Mouse (Mus musculus) heart, embryonic 10.5 days (tissue): ENCODE results near the gene Mpped2. TPM values are rescaled to one million over a fixed set of nuclear protein-coding genes. Genes with fewer than 3 reads are reported as not detected.
A peak's percentile ranks its signal among the peaks of the same experiment; 100 is the strongest.

ENCODE experiments used
- DNase-seq: peaks from one replicate; pipeline ENCODE4 v3.0.0-alpha.2; 2017; ENCODE audit warnings: low spot score
- H3K27ac ChIP-seq: fragments of 300-500 bp; sonication (generic); 2 replicates; pipeline ENCODE4 v1.5.1; 2016; ENCODE audit warnings: mild to moderate bottlenecking
- H3K27me3 ChIP-seq: fragments of 300-500 bp; sonication (generic); 2 replicates; pipeline ENCODE4 v1.6.1; 2016; ENCODE audit warnings: mild to moderate bottlenecking; ENCODE audit not compliant: poor library complexity, insufficient read depth, severe bottlenecking
- H3K36me3 ChIP-seq: fragments of 300-500 bp; sonication (generic); 2 replicates; pipeline ENCODE4 v1.6.1; 2016; ENCODE audit warnings: mild to moderate bottlenecking, moderate library complexity
- H3K4me1 ChIP-seq: fragments of 300-500 bp; sonication (generic); 2 replicates; pipeline ENCODE4 v1.6.1; 2016; ENCODE audit warnings: mild to moderate bottlenecking
- H3K4me3 ChIP-seq: fragments of 300-500 bp; sonication (generic); 2 replicates; pipeline ENCODE4 v1.5.1; 2016; ENCODE audit warnings: mild to moderate bottlenecking, moderate library complexity
- H3K9me3 ChIP-seq: fragments of 300-500 bp; sonication (generic); 2 replicates; pipeline ENCODE4 v1.6.1; 2016; ENCODE audit warnings: mild to moderate bottlenecking, moderate library complexity
- WGBS: fragments of 180-500 bp; shearing (Covaris S2); methylation state at CpG from one replicate; pipeline ENCODE4 v1.1.7; 2016; 5-methylcytosine and 5-hydroxymethylcytosine counted together
- polyA plus RNA-seq: library from polyadenylated mRNA; unstranded; fragments of >200 nt; fragmentation: Nextera tagmentation; extraction: Ambion mirVana; gene quantifications from 2 replicates; pipeline ENCODE4 v1.2.1, GENCODE M21; 2016

The Mpped2 gene
- 130 and 173 TPM in 2 replicates for polyA plus RNA-seq

DNA sequence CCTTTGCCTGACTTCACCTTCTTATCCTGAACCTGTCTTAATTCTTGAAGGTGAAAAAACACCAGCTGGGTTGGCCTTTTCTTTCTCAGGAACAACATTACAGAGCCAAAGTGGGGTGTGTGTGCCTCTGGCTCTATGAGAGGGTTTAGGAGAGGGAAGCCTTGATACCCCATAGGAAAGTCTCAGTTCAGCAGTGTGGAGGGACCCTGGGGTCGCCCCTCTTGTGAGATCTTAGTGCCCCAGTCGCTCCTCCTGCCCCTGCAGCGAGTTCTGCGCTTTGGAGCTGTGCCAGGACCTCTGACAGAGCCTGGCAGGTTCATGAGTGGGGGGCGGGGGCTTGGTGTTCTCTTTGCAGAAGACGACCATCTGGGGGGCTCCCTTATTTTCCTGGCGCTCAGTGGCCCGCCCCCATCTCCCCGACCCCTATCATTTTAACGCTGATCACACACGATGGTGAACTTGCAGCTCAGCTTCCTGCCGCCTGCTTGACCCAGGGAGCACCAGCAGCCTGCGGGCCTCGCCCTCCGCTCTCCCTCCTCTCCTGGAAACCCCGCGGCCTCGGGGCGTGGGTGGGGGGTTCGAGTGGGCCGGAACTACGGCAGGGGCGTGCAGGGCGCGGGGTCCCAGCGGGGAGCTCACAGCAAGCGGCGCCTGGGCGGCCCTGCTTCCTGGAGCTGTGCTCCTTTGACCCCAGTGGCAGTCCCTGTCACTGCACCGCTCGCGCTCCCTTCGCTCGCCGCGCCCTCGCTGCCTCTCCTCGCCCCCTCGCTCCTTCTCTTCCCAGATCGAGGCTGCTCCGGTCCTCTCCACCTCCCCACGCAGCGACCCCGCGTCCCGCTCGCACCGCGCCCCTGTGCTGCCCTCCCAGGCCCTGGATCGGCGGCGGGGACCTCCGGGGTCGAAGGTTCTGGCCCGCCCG lies at the start of gene Mpped2:
TSS of gene Mpped2 (plus strand) at position 487 of the 919 bp plus-strand sequence.
- Histone ChIP-seq H3K9me3 (no peaks in the 10 kb centered on the region), H3K27me3 (no peaks in the 10 kb centered on the region), H3K36me3 (no peaks in the 10 kb centered on the region), H3K27ac (peak within 1 kb of the TSS; percentile 99), H3K4me1 (peaks cover 10% of the 10 kb centered on the region; the same call in 1 of the 2 replicates), H3K4me3 (peak within 1 kb of the TSS; percentile 97)
- WGBS, result under 1% methylated on average over 55 of the region's 56 CpGs
- peak; percentile 89 for DNase-seq

DNA sequence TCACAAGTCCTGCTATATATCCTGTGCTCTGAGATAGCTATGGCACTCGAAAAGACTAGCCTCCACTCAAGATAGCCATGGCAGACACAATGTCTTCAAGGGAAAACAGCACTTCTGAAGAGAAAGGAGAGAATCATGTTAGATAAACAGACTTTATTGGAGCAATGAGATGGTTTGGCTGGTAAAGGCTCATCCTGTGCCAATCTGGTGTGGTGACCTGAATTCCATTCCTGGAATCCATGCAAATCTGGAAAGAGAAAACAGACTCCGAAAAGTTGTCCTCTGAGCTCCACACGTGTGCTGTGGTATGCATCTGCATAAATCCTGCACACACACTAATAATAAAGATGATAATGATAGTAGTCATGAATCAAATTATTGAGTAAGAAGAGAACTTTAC lies 48.3 kb upstream of the Mpped2 start:
- H3K4me1 ChIP-seq, result peaks cover 10% of the 10 kb centered on the region
- no peaks in the 10 kb centered on the region for H3K27me3 ChIP-seq
- H3K9me3 ChIP-seq, result no peaks in the 10 kb centered on the region
- no peak overlapping the region for H3K4me3 ChIP-seq
- 83% methylated on average over 3 of the region's 3 CpGs for WGBS
- no peak for DNase-seq
- H3K27ac ChIP-seq, result no peak overlapping the region
- H3K36me3 ChIP-seq, result no peaks in the 10 kb centered on the region

DNA sequence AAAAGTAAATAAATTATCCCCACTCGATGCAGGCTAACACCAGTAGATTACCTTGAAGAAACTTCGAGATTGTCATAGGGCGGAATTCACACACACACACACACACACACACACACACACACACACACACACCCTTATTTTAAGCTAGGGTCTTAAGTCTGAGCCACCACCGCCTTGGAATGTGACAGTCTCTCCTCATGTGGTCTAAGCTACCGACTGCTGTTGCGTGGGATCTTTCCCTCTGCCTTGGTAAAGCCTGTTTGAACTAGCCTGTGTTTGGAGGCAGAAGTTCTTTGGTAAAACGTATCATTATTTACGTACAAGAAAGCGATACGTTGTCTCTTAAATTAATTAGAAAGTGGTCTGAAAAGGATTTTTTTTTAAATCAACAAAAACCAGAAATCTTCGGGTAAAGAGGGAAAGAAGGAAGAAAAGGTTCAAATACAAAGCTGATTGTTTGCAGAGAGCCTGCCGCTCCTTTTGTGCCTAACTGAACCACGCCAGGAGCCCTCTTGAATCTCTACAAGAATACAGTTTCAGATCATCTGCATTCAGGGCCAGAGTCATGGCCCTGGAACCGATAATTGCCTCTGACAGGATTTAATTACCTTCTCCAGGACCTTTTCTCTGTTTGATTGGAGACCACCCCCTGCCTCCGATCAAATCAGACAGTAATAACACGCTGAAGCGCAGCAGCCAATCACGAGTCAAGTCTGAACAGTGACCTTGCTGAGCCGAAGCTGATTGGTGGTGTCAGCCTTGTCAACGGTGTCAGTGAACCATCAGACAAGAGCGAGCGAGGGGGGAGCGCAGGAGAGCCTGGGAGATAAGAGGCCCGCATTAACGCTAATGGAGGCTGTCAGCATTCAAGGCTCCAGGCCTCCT lies 43.1 kb upstream of the Mpped2 start:
- Histone ChIP-seq H3K36me3 (no peaks in the 10 kb centered on the region), H3K27ac (peak overlapping the region; percentile 87), H3K4me3 (peak overlapping the region; percentile 59), H3K9me3 (no peaks in the 10 kb centered on the region), H3K4me1 (peaks cover 32% of the 10 kb centered on the region), H3K27me3 (no peaks in the 10 kb centered on the region)
- peak; percentile 95 for DNase-seq
- 6% methylated on average over 25 of the region's 25 CpGs for WGBS

DNA sequence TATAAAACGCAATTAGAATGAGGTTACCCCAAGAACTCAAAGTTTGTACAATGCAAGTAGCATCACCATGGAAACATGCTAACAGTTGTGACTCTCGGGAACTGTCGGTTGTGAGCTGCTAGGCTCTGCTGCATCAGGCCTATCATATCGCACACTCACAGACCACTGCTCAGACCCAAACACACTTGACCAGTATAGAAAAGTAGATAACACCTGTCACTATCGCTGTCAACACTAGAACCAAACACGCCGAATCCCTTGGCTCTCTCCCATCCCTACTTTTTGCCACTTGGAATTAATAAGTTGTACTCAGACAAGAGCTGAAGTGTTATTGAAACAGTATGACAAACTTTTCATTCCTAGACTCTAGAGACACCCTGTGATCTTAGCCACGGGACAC lies 40.9 kb upstream of the Mpped2 start:
- Histone ChIP-seq H3K9me3 (no peaks in the 10 kb centered on the region), H3K4me1 (peaks cover 53% of the 10 kb centered on the region), H3K27ac (no peak overlapping the region), H3K36me3 (no peaks in the 10 kb centered on the region), H3K4me3 (no peak overlapping the region), H3K27me3 (no peaks in the 10 kb centered on the region)
- WGBS, result 32% methylated on average over 8 of the region's 8 CpGs
- DNase-seq, result peak; percentile 88

DNA sequence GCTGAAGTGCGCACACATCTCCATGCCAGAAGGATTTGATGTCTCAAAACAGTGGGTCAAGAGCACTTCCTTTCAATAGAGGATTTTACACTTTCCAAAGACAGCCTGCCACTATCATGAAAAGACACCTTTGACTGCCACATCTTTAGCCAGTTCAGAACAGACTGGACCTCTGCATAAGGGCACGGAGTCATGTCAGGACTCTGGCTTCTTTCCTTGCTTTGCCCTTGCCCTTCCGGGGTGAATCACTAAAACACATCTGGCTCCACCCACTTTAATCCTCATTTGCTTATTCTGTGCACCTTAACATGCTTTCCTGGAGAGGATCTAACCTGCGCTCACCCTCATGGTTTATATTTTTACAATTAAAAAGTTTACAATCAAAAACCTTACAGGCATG lies 40.3 kb upstream of the Mpped2 start:
- H3K4me1 ChIP-seq, result peaks cover 59% of the 10 kb centered on the region
- H3K27me3 ChIP-seq, result no peaks in the 10 kb centered on the region
- H3K36me3 ChIP-seq, result no peaks in the 10 kb centered on the region
- DNase-seq, result peak; percentile 71
- no peaks in the 10 kb centered on the region for H3K9me3 ChIP-seq
- H3K27ac ChIP-seq, result peak overlapping the region; percentile 76; the same call in 1 of the 2 replicates
- H3K4me3 ChIP-seq, result no peak overlapping the region
- WGBS, result 56% methylated on average over 4 of the region's 4 CpGs

DNA sequence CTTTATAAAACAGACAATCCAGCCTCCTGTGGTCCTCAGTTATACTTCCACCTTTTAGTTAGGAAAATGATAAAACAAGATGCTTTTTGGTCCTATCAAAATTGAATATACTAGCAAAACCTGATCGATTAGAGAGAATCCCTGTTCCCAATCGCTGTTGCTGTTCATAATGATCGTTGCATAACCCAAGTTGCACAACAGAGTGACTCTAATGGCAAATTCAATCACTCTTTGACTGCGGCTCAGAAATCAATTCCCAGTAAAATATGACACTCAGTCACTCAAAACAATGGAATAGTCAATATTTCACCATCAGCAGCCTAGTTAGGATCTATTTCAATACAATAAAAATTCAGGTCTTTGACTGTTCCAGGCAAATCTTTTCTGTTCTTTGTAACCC lies 39.8 kb upstream of the Mpped2 start:
- DNase-seq, result no peak
- Histone ChIP-seq H3K4me3 (no peak overlapping the region), H3K27me3 (no peaks in the 10 kb centered on the region), H3K36me3 (no peaks in the 10 kb centered on the region), H3K27ac (0 out of 2 replicates have a peak overlapping the region, but pooled peaks have one; percentile 76), H3K9me3 (no peaks in the 10 kb centered on the region), H3K4me1 (peaks cover 60% of the 10 kb centered on the region)
- 91% methylated on average over 4 of the region's 4 CpGs for WGBS

DNA sequence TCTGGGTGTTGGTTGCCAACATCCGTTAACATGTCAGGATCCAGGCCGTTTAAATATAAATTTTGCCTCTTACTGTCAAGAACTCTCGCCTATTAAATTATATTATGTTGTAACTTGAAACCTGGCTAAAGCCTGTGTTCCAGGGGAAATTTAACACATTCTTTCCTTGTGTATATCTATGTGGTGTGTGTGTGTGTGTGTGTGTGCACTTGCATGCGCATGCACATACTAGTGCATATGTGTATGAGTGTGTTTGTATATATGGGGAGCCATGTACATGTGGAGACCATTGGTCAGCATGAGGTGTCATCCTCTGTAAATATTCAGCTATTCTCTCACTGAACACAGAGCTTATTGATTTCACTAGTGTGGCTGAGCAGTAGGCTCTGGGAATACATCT lies 37.8 kb upstream of the Mpped2 start:
- no peaks in the 10 kb centered on the region for H3K9me3 ChIP-seq
- peak overlapping the region; percentile 37; the same call in 1 of the 2 replicates for H3K27ac ChIP-seq
- H3K4me1 ChIP-seq, result peaks cover 58% of the 10 kb centered on the region
- 85% methylated on average over 4 of the region's 4 CpGs for WGBS
- no peaks in the 10 kb centered on the region for H3K27me3 ChIP-seq
- no peak overlapping the region for H3K4me3 ChIP-seq
- H3K36me3 ChIP-seq, result no peaks in the 10 kb centered on the region
- DNase-seq, result no peak

DNA sequence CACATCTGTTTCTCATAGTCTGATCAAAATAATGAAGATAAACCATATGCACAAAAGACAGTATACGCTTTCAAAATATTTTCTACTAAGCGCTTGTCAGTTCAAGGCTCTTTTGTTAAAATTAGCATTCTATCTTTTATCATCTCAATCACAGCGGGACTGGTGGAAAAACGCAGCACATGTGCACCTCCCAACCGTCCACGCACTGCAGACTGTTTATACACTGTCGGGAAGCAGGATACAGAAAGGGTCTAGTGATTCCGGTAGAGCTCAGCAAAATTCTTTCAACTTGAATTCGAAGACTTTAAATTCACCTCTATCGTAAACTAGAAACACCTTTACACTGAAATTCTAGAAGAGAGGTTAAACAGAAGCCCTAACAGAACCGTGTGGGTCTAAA lies 27.8 kb upstream of the Mpped2 start:
- Histone ChIP-seq H3K36me3 (no peaks in the 10 kb centered on the region), H3K4me1 (no peaks in the 10 kb centered on the region), H3K27me3 (no peaks in the 10 kb centered on the region), H3K27ac (no peak overlapping the region), H3K4me3 (no peak overlapping the region), H3K9me3 (no peaks in the 10 kb centered on the region)
- WGBS, result 62% methylated on average over 11 of the region's 11 CpGs
- no peak for DNase-seq

DNA sequence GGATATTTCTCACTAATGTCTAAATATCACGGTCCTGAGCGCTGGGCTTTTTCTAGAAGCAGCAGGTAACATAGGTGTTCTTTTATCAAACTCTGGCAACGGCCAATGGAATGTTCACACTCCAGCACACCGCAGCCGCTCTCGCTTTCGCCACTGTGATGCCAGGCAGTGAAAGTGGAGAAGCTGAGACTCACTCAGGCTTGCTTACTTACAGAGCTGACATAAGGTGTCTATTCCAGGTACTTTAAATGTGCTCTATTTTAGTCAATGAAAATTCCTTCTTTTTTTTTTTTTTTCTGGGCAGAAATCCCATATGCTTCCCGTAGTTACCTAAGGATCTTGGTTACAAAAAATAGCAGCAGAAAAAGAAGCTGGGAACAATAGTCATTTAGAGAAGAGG lies 18.8 kb upstream of the Mpped2 start:
- WGBS, result 81% methylated on average over 8 of the region's 8 CpGs
- H3K4me1 ChIP-seq, result 0 out of 2 replicates have a peak, but pooled peaks cover 2% of the 10 kb centered on the region
- H3K36me3 ChIP-seq, result no peaks in the 10 kb centered on the region
- no peaks in the 10 kb centered on the region for H3K9me3 ChIP-seq
- no peak overlapping the region for H3K27ac ChIP-seq
- no peaks in the 10 kb centered on the region for H3K27me3 ChIP-seq
- H3K4me3 ChIP-seq, result no peak overlapping the region
- DNase-seq, result no peak

DNA sequence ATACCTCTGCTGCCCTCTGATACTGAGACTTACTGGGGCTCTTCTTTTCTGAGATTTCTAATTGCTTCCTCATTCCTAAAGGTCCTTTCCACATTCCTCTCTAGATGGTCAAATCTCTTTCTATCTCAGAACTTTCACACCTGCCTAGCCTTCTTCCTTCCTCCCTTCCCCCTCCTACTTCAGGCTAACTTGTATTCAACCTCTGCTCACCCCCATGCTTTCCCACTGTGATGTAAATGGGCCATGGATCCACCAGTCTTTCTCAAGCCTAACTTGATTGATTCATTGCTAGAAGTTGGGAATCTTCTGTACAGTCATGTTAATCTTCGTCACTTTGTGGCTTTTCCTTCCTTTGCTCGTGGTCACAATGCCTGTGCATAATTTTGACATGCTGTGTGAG lies 15.6 kb upstream of the Mpped2 start:
- no peaks in the 10 kb centered on the region for H3K9me3 ChIP-seq
- WGBS, result 67% methylated on average over 2 of the region's 2 CpGs
- no peaks in the 10 kb centered on the region for H3K27me3 ChIP-seq
- peaks cover 16% of the 10 kb centered on the region for H3K4me1 ChIP-seq
- no peak for DNase-seq
- H3K4me3 ChIP-seq, result no peak overlapping the region
- H3K36me3 ChIP-seq, result no peaks in the 10 kb centered on the region
- no peak overlapping the region for H3K27ac ChIP-seq

DNA sequence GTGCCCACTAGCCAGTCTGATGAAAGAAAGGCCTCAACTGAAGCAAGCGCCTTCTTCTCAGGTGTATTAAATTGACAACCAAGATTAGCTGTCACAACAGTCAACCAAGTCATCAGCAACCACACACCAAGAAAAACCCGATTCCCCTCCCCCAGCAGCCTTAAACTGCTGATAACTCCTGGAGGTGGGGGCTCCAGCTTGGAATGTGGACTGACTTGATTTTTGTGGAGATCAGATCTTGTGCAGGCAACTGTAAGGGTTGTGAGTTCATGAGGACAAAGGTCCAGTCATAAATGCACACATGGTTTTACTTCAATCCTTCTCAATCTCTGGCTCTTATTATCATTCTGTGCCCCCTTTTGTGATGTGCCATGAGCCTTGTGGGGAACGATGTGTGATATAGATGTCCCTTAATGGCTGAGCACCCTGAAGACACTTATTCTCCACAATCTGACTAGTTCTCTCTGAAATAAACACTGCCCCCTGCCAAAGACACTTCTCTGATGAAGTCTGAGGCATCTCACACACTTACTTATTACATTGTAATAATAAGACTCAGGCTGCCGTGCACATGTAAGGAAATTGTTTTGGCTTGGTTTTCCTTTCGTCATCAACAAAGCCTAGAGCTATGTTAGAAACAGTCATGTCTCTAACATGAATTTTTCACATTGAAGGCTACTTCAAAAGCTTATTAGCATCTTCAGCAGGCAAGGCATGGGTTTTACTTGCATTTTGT lies 13.2 kb upstream of the Mpped2 start:
- Histone ChIP-seq H3K27ac (no peak overlapping the region), H3K36me3 (no peaks in the 10 kb centered on the region), H3K9me3 (no peaks in the 10 kb centered on the region), H3K4me3 (no peak overlapping the region), H3K27me3 (no peaks in the 10 kb centered on the region), H3K4me1 (peaks cover 26% of the 10 kb centered on the region)
- 77% methylated on average over 5 of the region's 5 CpGs for WGBS
- no peak for DNase-seq

DNA sequence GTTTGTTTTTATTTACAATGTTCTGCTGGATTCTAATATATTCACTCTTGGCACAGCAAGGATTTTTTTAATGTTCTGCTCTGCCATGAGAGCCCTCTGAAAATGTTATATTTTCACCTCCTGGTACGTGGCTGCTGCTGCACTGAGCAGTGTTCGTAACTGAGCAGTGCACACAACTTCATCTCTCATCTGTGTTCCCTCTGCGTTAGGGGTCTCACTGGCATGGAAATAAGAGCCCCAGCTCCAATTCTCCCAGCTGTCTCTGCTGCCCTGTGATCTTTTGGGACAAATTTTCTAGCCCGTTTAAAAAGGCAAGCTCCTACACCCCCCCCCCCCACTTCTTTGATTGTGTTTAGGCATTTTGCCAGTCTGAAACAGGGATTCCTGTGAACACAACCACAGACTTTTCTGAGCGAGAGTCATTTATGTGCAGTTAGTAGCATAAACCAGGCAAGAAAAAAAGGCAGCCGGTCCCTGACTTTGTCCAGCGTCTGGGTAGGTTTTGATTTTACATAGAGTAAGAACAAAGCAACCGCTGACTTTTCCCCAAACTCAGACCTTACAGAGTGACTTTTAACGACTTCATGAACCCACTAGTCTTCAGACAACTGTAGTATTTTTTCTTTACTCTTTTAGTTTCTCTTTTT lies 9.8 kb upstream of the Mpped2 start:
- Histone ChIP-seq H3K4me3 (no peak overlapping the region), H3K36me3 (no peaks in the 10 kb centered on the region), H3K27me3 (no peaks in the 10 kb centered on the region), H3K27ac (peak overlapping the region; percentile 75; the same call in 1 of the 2 replicates), H3K9me3 (no peaks in the 10 kb centered on the region), H3K4me1 (peaks cover 24% of the 10 kb centered on the region)
- 48% methylated on average over 9 of the region's 9 CpGs for WGBS
- no peak for DNase-seq
